Mouse (Mus musculus): ENCODE results near the gene Tmem223.

DNA sequence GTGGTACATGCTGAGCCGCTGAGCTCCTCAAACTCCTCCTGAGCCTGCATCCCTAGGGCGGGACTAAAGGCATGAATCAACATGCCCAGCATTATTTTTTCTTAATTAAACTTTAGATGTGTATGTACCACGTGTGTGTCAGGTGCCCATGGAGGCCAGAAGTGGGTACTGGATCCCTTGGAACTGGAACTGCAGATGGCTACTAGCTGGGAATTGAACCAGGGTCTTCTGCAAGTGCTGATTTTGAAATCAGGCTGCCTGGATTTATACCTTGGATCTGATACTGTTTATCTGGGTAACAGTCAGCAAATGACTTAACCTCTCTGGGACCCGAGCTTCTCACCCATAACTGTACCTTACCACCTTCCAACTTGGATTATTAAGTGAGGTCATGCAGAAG is 48.8 kb upstream of the Tmem223 start:
- no peak for TF ChIP-seq POLR2A (IDR thresholded peaks at IDR 0.05; ENCODE audit: borderline replicate concordance, control insufficient read depth, low read depth, low read length)
- no peak for TF ChIP-seq CTCF (IDR thresholded peaks at IDR 0.05; ENCODE audit: control insufficient read depth, insufficient read depth, low read length)
